Mouse (Mus musculus) 3134 (cell line): ENCODE measurements around the gene Mef2a.
A peak's percentile ranks its signal among the peaks of the same experiment; 100 is the strongest.

Source experiments
- DNase-seq: peaks from one replicate; pipeline ENCODE4 v3.0.0-alpha.2; 2011; ENCODE audit warnings: low spot score; ENCODE audit not compliant: insufficient read length; ENCODE audit errors: extremely low read depth

Mef2a gene

GRCm38 (mm10) chr7:67213589-67213988 lies 159.1 kb downstream of the Mef2a start:
- DNase-seq, result no peak

- DNase-seq, result no peak
Measured at GRCm38 (mm10) chr7:67211971-67212370, 160.7 kb downstream of the Mef2a start.

DNA sequence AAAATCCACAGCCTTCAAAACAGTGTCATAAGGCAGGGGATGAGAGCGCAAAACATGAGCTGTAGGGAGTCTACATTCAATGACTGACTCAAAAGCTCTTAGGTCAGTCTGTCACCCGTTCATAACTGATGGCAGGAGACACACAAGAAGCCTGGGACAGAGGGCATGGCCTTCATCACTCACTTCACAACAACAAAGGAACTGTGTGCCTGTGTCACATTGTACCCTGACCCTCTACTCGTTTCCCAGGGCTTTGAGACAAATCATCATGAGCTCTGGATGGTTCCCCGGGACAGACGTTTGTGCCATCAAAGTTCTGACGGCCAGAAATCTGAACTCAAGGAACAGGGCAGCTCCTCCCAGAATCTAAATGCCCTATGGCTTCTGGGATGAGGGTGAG lies 161.3 kb downstream of the Mef2a start:
- DNase-seq, result no peak

GRCm38 (mm10) chr7:67210004-67210833 lies 162.4 kb downstream of the Mef2a start:
- no peak for DNase-seq

DNA sequence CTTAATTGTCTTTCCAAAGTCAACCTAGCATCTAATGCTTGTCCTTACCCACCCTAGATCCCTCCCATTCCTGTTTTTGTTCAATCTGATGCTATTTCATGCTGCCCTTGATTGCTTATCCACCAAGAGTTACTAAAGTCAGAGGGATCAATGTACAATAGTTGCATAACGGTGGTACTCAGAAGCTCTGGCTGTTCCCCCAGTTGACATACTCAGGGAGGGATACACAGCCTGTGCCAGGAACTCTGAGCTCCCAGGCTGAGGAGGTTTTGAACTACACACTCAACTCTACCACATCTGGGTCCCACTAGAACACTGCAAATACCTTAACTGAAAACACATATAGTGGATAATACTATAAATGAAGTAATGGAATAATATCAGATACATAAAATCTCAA lies 164.3 kb downstream of the Mef2a start:
- DNase-seq, result no peak

DNA sequence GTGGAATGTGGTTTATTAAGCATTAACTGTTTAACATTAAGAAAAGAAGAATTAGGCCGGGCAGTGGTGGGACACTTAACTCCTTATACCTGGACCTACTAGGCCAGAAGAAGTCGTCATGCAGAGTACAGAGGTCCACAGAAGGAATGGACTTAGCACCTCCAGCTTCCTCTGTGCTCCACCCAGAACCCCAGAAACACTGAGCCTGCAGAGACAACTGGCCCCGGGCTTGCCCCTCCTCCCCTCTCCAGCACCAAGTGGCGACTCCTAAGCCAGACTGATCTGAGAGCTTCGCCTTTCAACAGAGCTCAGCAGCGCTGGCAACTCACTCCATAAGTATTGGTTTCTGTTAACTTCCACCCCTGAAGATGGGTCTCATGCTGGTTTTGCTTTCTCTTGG lies 165.0 kb downstream of the Mef2a start:
- no peak for DNase-seq

DNA sequence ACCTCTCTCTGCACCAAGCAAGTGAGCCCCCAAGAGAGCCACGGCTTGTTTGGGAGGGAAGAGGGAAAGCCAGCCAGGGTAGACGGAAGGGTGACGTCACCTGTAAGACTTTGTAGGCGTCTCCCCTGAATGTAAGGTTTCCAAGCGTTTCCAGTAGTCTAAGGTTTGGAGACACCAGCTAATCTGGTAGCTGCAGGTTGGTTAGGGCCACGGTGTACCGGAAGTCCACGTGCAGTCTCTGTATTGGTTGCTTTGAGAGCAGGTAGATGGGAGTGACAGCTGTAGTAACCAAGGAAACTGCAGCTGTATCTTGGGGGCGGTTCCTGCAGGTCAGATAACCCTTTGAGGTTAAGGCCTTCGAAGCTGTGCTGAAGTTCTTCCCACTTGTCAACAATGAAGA lies 166.2 kb downstream of the Mef2a start:
- no peak for DNase-seq

- DNase-seq, result no peak
Measured at GRCm38 (mm10) chr7:67205734-67206425, 166.8 kb downstream of the Mef2a start.

GRCm38 (mm10) chr7:67203625-67204024 lies 169.0 kb downstream of the Mef2a start:
- no peak for DNase-seq

- peak; percentile 5 for DNase-seq
Measured at GRCm38 (mm10) chr7:67199412-67199811, 173.2 kb downstream of the Mef2a start.

DNA sequence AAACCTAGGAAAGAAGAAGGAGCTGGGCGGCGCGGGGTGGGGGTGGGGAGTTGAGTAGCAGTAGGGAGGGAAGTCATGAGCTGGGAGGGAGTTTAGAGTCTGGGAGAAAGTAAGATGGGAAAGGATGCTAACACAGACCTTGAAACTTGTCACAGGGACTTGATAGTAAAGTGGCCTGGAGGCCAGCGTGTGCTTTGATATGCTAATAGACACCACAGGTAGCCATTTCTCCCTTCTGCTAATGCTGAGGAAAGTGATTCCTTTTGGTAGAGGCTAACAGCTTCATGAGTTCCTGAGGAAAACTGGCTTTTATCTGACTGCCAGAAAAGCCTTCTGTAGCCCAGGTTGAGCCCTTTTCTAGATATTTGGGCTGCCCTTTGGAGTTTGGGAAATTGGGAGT lies 188.9 kb downstream of the Mef2a start:
- DNase-seq, result no peak
